Mouse (Mus musculus) limb, embryonic 14.5 days (tissue): Measurements from ENCODE around the gene Smim15. TPM values are rescaled to one million over a fixed set of nuclear protein-coding genes. Genes with fewer than 3 reads are reported as not detected.

Source experiments
- ATAC-seq: fragments of 200-750 bp; cut with Nextera tagmentation; 2 replicates; pipeline ENCODE4 v1.8.0; 2017; ENCODE audit warnings: low read depth, moderate number of reproducible peaks, moderate TSS enrichment; ENCODE audit not compliant: low FRiP score
- DNase-seq: peaks from one replicate; pipeline ENCODE4 v3.0.0-alpha.2; 2015; ENCODE audit warnings: low spot score
- H3K27ac ChIP-seq: fragments of 300-500 bp; sonication (generic); replicated peaks from 2 replicates; pipeline ENCODE4 v1.5.1; 2014; ENCODE audit warnings: low read depth, mild to moderate bottlenecking, low read length, moderate library complexity, mixed read lengths
- H3K27me3 ChIP-seq: fragments of 300-500 bp; sonication (generic); 2 replicates; pipeline ENCODE4 v1.6.1; 2014; ENCODE audit warnings: low read length, mixed read lengths; ENCODE audit not compliant: control insufficient read depth, insufficient read depth
- H3K36me3 ChIP-seq: fragments of 300-500 bp; sonication (generic); 2 replicates; pipeline ENCODE4 v1.6.1; 2014; ENCODE audit warnings: mild to moderate bottlenecking, low read length, moderate library complexity, mixed read lengths; ENCODE audit not compliant: control insufficient read depth, insufficient read depth
- H3K4me1 ChIP-seq: fragments of 300-500 bp; sonication (generic); 2 replicates; pipeline ENCODE4 v1.6.1; 2014; ENCODE audit warnings: antibody characterized with exemption, low read length, mixed read lengths; ENCODE audit not compliant: control insufficient read depth, insufficient read depth
- H3K4me2 ChIP-seq: fragments of 300-500 bp; sonication (generic); replicated peaks from 2 replicates; pipeline ENCODE4 v1.6.1; 2014; ENCODE audit warnings: low read depth, mild to moderate bottlenecking, low read length, moderate library complexity; ENCODE audit not compliant: severe bottlenecking
- H3K4me3 ChIP-seq: fragments of 300-500 bp; sonication (generic); replicated peaks from 2 replicates; pipeline ENCODE4 v1.5.1; 2014; ENCODE audit warnings: low read length
- H3K9ac ChIP-seq: fragments of 300-500 bp; sonication (generic); 2 replicates; pipeline ENCODE4 v1.6.1; 2014; ENCODE audit warnings: mild to moderate bottlenecking, low read depth, low read length, moderate library complexity; ENCODE audit not compliant: severe bottlenecking
- H3K9me3 ChIP-seq: fragments of 300-500 bp; sonication (generic); 2 replicates; pipeline ENCODE4 v1.6.1; 2016; ENCODE audit warnings: low read length; ENCODE audit not compliant: control insufficient read depth
- POLR2A ChIP-seq: fragments of 200-500 bp; IDR thresholded peaks from 2 replicates; pipeline ENCODE4 v1.8.0; 2012; ENCODE audit warnings: inconsistent platforms, mild to moderate bottlenecking, moderate library complexity, borderline replicate concordance; ENCODE audit not compliant: insufficient read depth, insufficient read length; ENCODE audit errors: extremely low read depth
- WGBS: fragments of 180-500 bp; shearing (Covaris S2); extraction: QIAGEN DNeasy Blood & Tissue Kit; methylation state at CpG from one replicate; pipeline ENCODE4 v1.1.7; 2014; 5-methylcytosine and 5-hydroxymethylcytosine counted together
- polyA plus RNA-seq, 2 experiments: library from polyadenylated mRNA; depleted of rRNA in 1 of 2; stranded (reverse) in 1 of 2; unstranded in 1 of 2; fragments of >200 nt; fragmentation: Nextera tagmentation in 1 of 2; extraction: Ambion mirVana in 1 of 2; gene quantifications; 2 replicates each; pipeline versions ENCODE4 v1.2.1 to v1.2.3; 2012 to 2014

Gene Smim15
- polyA plus RNA-seq (2012; rRNA removed) (32.5 and 48.1 TPM in 2 replicates), polyA plus RNA-seq (2014; fragmentation: Nextera tagmentation; extraction: Ambion mirVana) (49.3 and 50.3 TPM in 2 replicates)

DNA sequence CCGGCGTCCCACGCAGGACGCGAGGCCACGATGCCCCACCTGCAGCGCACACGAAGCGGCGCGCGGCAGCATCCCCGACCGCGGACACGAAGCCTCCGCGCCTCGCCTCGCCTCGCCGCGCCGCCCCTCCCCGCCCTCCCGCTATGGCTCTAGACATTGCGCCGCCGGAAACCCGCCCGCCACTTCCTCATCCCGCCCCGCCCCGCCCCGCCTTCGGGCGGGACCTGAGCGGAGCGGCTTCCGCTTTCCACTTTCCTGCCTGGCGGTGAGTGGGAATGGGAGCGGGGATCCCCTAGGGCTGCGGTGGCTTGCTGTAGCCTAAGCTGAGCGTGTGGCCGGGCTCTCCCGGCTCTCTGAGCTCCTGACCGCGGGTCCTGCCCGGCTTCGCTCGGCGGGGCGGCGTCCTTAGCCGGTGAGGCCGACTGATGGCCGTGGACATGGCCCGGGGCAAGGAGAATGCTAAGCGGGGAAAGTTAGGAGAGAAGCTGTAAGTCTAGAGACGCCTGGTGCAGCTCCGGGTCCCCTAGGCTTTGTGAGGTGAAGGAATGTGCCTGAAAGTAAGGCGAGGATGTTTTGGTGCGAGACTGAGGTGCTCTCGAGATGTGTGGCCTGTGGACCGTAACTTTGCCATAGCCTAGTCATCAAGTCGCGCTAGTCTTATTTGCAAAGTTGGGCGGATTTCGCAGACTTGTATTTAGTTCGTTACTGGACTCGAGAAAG is at the start of gene Smim15:
Smim15 (plus strand) TSS at position 225 of the 720 bp plus-strand sequence.
- Histone ChIP-seq H3K27me3 (no peaks in the 10 kb centered on the region), H3K36me3 (peaks cover 9% of the 10 kb centered on the region; the same call in 1 of the 2 replicates), H3K9ac (peak within 1 kb of the TSS; percentile 83), H3K9me3 (no peaks in the 10 kb centered on the region), H3K4me3 (peak within 1 kb of the TSS; percentile 74), H3K4me1 (peaks cover 19% of the 10 kb centered on the region; the same call in 1 of the 2 replicates), H3K4me2 (peak within 1 kb of the TSS; percentile 72), H3K27ac (peak within 1 kb of the TSS; percentile 93)
- under 1% methylated on average over 52 of the region's 71 CpGs for WGBS
- ATAC-seq (peak; percentile 95), DNase-seq (peak; percentile 97)
- TF ChIP-seq POLR2A = peak; percentile 70; the same call in 1 of the 2 replicates

DNA sequence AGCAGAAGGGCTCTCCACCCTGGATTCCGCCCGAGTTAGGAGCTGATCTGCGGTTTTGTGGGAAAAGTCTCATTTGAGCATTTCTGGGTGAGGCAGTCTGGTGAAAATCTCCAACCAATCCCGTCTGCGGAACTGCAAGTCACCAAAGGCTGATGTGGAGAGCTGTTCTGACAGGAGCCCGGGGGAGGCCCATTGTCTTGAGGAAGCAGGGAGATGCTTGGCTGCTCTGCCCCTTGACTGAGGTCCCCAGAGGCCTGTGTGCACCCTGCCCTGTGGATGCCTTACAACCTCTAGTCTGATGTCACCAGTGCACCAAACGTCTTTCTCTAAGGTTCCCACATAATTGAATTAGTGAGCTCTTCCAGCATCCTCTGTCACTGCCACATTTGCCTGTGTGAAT is 49.0 kb upstream of the Smim15 start:
- H3K4me3 ChIP-seq = no peak overlapping the region
- H3K27me3 ChIP-seq = no peaks in the 10 kb centered on the region
- no peak for TF ChIP-seq POLR2A
- no peak for ATAC-seq
- no peak for DNase-seq
- H3K27ac ChIP-seq = no peak overlapping the region
- H3K9ac ChIP-seq = no peak overlapping the region
- no peaks in the 10 kb centered on the region for H3K36me3 ChIP-seq
- no peak overlapping the region for H3K4me2 ChIP-seq
- H3K4me1 ChIP-seq = no peaks in the 10 kb centered on the region
- no peaks in the 10 kb centered on the region for H3K9me3 ChIP-seq
- 71% methylated on average over 7 of the region's 7 CpGs for WGBS

GRCm38 (mm10) chr13:107996301-107996700 is 47.9 kb upstream of the Smim15 start:
- no peak overlapping the region for H3K4me3 ChIP-seq
- WGBS = 90% methylated on average over 3 of the region's 3 CpGs
- no peaks in the 10 kb centered on the region for H3K27me3 ChIP-seq
- H3K9me3 ChIP-seq = no peaks in the 10 kb centered on the region
- H3K9ac ChIP-seq = no peak overlapping the region
- no peak for TF ChIP-seq POLR2A
- no peaks in the 10 kb centered on the region for H3K36me3 ChIP-seq
- H3K27ac ChIP-seq = no peak overlapping the region
- H3K4me1 ChIP-seq = no peaks in the 10 kb centered on the region
- ATAC-seq = no peak
- H3K4me2 ChIP-seq = no peak overlapping the region
- DNase-seq = no peak

DNA sequence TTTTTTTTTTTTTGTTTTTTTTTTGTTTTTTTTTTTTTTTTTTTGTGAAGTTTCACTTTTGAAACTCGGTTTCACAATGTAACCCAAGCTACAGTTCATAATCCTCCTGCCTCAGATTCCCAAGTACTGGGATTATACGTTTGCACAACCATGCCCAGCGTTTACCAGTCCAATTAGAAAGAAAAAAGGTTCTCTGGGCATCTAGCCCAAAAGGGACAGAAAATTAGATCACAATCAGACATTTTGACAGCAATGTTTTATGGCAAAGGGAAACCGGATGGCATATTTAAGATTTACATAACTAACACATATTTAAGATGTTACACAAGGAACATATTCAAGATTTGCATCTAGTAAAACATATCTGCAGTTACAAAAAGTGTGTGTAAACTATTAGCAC is 36.4 kb upstream of the Smim15 start:
- Histone ChIP-seq H3K9me3 (no peaks in the 10 kb centered on the region), H3K27me3 (no peaks in the 10 kb centered on the region), H3K4me1 (no peaks in the 10 kb centered on the region; the same call in 1 of the 2 replicates), H3K4me3 (no peak overlapping the region), H3K4me2 (no peak overlapping the region), H3K9ac (no peak overlapping the region), H3K27ac (no peak overlapping the region), H3K36me3 (no peaks in the 10 kb centered on the region)
- no peak for ATAC-seq
- WGBS = 82% methylated on average over 4 of the region's 4 CpGs
- DNase-seq = no peak
- TF ChIP-seq POLR2A = no peak

DNA sequence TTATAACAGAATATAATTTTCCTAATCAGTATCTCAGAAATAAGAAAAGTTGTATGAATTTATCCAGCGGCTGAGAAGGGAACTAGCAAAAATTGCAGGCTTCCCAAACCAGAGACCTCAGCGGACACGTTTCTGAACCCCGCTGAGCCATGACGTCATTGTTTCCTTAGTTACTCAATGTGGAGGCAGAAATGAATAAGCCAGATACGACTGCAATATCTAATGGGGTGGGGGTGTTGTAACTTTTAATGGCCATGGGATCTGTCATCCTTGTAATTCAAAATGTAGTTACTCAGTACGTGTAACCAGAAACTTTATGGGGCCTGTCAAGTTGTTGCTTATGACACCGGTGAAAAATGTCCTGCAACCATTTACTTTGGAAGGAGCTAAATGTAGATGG is 31.1 kb upstream of the Smim15 start:
- 52% methylated on average over 8 of the region's 8 CpGs for WGBS
- Histone ChIP-seq H3K4me2 (no peak overlapping the region), H3K4me1 (no peaks in the 10 kb centered on the region), H3K9ac (no peak overlapping the region), H3K36me3 (no peaks in the 10 kb centered on the region), H3K27ac (no peak overlapping the region), H3K9me3 (no peaks in the 10 kb centered on the region), H3K27me3 (no peaks in the 10 kb centered on the region), H3K4me3 (no peak overlapping the region)
- TF ChIP-seq POLR2A = no peak
- ATAC-seq (no peak), DNase-seq (peak; percentile 43)
